Mouse (Mus musculus) liver, postnatal 0 days (tissue): ENCODE measurements around the gene Sf3b5. TPM values are rescaled to one million over a fixed set of nuclear protein-coding genes. Genes with fewer than 3 reads are reported as not detected.
A peak's percentile ranks its signal among the peaks of the same experiment; 100 is the strongest.

Experiments used
- ATAC-seq: fragments of 200-750 bp; cut with Nextera tagmentation; 2 replicates; pipeline ENCODE4 v1.8.0; 2017; ENCODE audit warnings: mild to moderate bottlenecking, moderate library complexity
- DNase-seq: peaks from one replicate; pipeline ENCODE4 v3.0.0-alpha.2; 2016
- H3K27ac ChIP-seq: fragments of 300-500 bp; sonication (generic); 2 replicates; pipeline ENCODE4 v1.5.1; 2014; ENCODE audit warnings: antibody characterized with exemption, moderate library complexity, mild to moderate bottlenecking, low read depth
- H3K27me3 ChIP-seq: fragments of 300-500 bp; sonication (generic); 2 replicates; pipeline ENCODE4 v1.6.1; 2014; ENCODE audit warnings: low read length, control low read depth, mixed read lengths; ENCODE audit not compliant: insufficient read depth
- H3K36me3 ChIP-seq: fragments of 300-500 bp; sonication (generic); replicated peaks from 2 replicates; pipeline ENCODE4 v1.6.1; 2014; ENCODE audit warnings: mild to moderate bottlenecking, control low read depth, low read length, moderate library complexity, mixed read lengths; ENCODE audit not compliant: insufficient read depth
- H3K4me1 ChIP-seq: fragments of 300-500 bp; sonication (generic); 2 replicates; pipeline ENCODE4 v1.6.1; 2014; ENCODE audit warnings: antibody characterized with exemption, mild to moderate bottlenecking, control low read depth; ENCODE audit not compliant: insufficient read depth
- H3K4me2 ChIP-seq: fragments of 300-500 bp; sonication (generic); 2 replicates; pipeline ENCODE4 v1.6.1; 2014; ENCODE audit warnings: low read depth, mild to moderate bottlenecking, low read length, moderate library complexity, mixed read lengths
- H3K4me3 ChIP-seq: fragments of 300-500 bp; sonication (generic); 2 replicates; pipeline ENCODE4 v1.5.1; 2014; ENCODE audit warnings: low read depth, low read length
- H3K9ac ChIP-seq: fragments of 300-500 bp; sonication (generic); replicated peaks from 2 replicates; pipeline ENCODE4 v1.6.1; 2014; ENCODE audit warnings: mild to moderate bottlenecking, moderate library complexity
- H3K9me3 ChIP-seq: fragments of 300-500 bp; sonication (generic); 2 replicates; pipeline ENCODE4 v1.6.1; 2016; ENCODE audit warnings: mild to moderate bottlenecking, control low read depth, low read length, mixed read lengths
- CTCF ChIP-seq: sonication (generic); IDR thresholded peaks from 2 replicates; pipeline ENCODE4 v1.5.1; 2016; ENCODE audit warnings: antibody characterized with exemption, low read depth
- EP300 ChIP-seq: IDR thresholded peaks from 2 replicates; pipeline ENCODE4 v1.6.1; 2016; ENCODE audit warnings: antibody characterized with exemption, low read depth, mild to moderate bottlenecking
- WGBS: fragments of 180-500 bp; shearing (Covaris S2); extraction: QIAGEN DNeasy Blood & Tissue Kit; methylation state at CpG from one replicate; pipeline ENCODE4 v1.1.7; 2014; ENCODE audit not compliant: insufficient replicate concordance; 5-methylcytosine and 5-hydroxymethylcytosine counted together
- polyA plus RNA-seq: library from polyadenylated mRNA; unstranded; fragments of >200 nt; fragmentation: Nextera tagmentation; extraction: Ambion mirVana; gene quantifications from 2 replicates; pipeline ENCODE4 v1.2.1, GENCODE M21; 2015

The Sf3b5 gene
- polyA plus RNA-seq, 1 experiment from 2014 or later, result 15.5 TPM

- no peak for TF ChIP-seq CTCF
- TF ChIP-seq EP300, result no peak
- Histone ChIP-seq H3K4me2 (peak within 1 kb of the TSS; percentile 93), H3K4me1 (peaks cover 10% of the 10 kb centered on the region), H3K27me3 (no peaks in the 10 kb centered on the region), H3K9me3 (no peaks in the 10 kb centered on the region), H3K9ac (peak within 1 kb of the TSS; percentile 76), H3K36me3 (no peaks in the 10 kb centered on the region), H3K4me3 (peak within 1 kb of the TSS; percentile 88), H3K27ac (peak within 1 kb of the TSS; percentile 71)
- peak; percentile 88 for ATAC-seq
- WGBS, result 4% methylated on average over 52 of the region's 56 CpGs
- peak; percentile 86 for DNase-seq
Observed at GRCm38 (mm10) chr10:12964151-12965075, 40.7 kb upstream of the Sf3b5 start, which contains the start of gene Stx11. Stx11 (minus strand) TSS chr10:12964298.

- H3K4me2 ChIP-seq, result no peak overlapping the region
Observed at GRCm38 (mm10) chr10:12965669-12966180, 39.4 kb upstream of the Sf3b5 start.

GRCm38 (mm10) chr10:12974572-12974971, 30.6 kb upstream of the Sf3b5 start:
- H3K36me3 ChIP-seq, result no peaks in the 10 kb centered on the region
- H3K27me3 ChIP-seq, result no peaks in the 10 kb centered on the region
- no peak overlapping the region for H3K4me3 ChIP-seq
- no peak for ATAC-seq
- DNase-seq, result no peak
- H3K27ac ChIP-seq, result no peak overlapping the region
- H3K4me1 ChIP-seq, result no peaks in the 10 kb centered on the region
- no peak overlapping the region for H3K4me2 ChIP-seq
- H3K9me3 ChIP-seq, result no peaks in the 10 kb centered on the region
- WGBS, result 77% methylated on average over 6 of the region's 6 CpGs
- TF ChIP-seq EP300 (no peak), CTCF (no peak)
- no peak overlapping the region for H3K9ac ChIP-seq

More at GRCm38 (mm10) chr10:12965669-12966180, 39.4 kb upstream of the Sf3b5 start:
- Histone ChIP-seq H3K36me3 (no peaks in the 10 kb centered on the region), H3K27me3 (no peaks in the 10 kb centered on the region), H3K4me1 (peaks cover 10% of the 10 kb centered on the region), H3K4me3 (no peak overlapping the region), H3K9ac (no peak overlapping the region), H3K9me3 (no peaks in the 10 kb centered on the region), H3K27ac (no peak overlapping the region)
- ATAC-seq, result no peak
- 74% methylated on average over 5 of the region's 5 CpGs for WGBS
- no peak for TF ChIP-seq EP300
- no peak for TF ChIP-seq CTCF
- DNase-seq, result no peak

- peak; percentile 38; the same call in 1 of the 2 replicates for ATAC-seq
- Histone ChIP-seq H3K27ac (peak overlapping the region; percentile 23), H3K36me3 (no peaks in the 10 kb centered on the region), H3K9me3 (no peaks in the 10 kb centered on the region), H3K27me3 (no peaks in the 10 kb centered on the region), H3K4me2 (0 out of 2 replicates have a peak overlapping the region, but pooled peaks have one; percentile 11), H3K4me1 (no peaks in the 10 kb centered on the region), H3K9ac (no peak overlapping the region), H3K4me3 (no peak overlapping the region)
- no peak for DNase-seq
- TF ChIP-seq EP300 (no peak), CTCF (no peak)
- WGBS, result 35% methylated on average over 3 of the region's 3 CpGs
Observed at GRCm38 (mm10) chr10:12975461-12975860, 29.7 kb upstream of the Sf3b5 start.

- ATAC-seq, result peak; percentile 93
- no peak for TF ChIP-seq CTCF
- peak; percentile 60; the same call in 1 of the 2 replicates for TF ChIP-seq EP300
- H3K4me2 ChIP-seq, result no peak overlapping the region
- H3K36me3 ChIP-seq, result no peaks in the 10 kb centered on the region
- no peak overlapping the region for H3K4me3 ChIP-seq
- WGBS, result 62% methylated on average over 7 of the region's 7 CpGs
- no peaks in the 10 kb centered on the region for H3K4me1 ChIP-seq
- no peaks in the 10 kb centered on the region for H3K27me3 ChIP-seq
- H3K9me3 ChIP-seq, result no peaks in the 10 kb centered on the region
- peak overlapping the region; percentile 23; the same call in 1 of the 2 replicates for H3K27ac ChIP-seq
- H3K9ac ChIP-seq, result no peak overlapping the region
- peak; percentile 36 for DNase-seq
Observed at GRCm38 (mm10) chr10:12975957-12976356, 29.2 kb upstream of the Sf3b5 start.

GRCm38 (mm10) chr10:12976552-12976951, 28.6 kb upstream of the Sf3b5 start:
- TF ChIP-seq EP300 (no peak), CTCF (no peak)
- no peak overlapping the region for H3K4me3 ChIP-seq
- H3K4me2 ChIP-seq, result no peak overlapping the region
- H3K9ac ChIP-seq, result no peak overlapping the region
- no peak overlapping the region for H3K27ac ChIP-seq
- ATAC-seq (peak; percentile 71), DNase-seq (no peak)
- no peaks in the 10 kb centered on the region for H3K36me3 ChIP-seq
- H3K4me1 ChIP-seq, result no peaks in the 10 kb centered on the region
- WGBS, result 59% methylated on average over 7 of the region's 7 CpGs
- H3K27me3 ChIP-seq, result no peaks in the 10 kb centered on the region
- no peaks in the 10 kb centered on the region for H3K9me3 ChIP-seq
